Mouse (Mus musculus) kidney, adult 9 months (tissue): ENCODE measurements at regions not wholly inside any gene's neighbourhood (a gene's known extent, or its start where the extent isn't known, plus 50 kb on each side); places are given as distances from the start of the nearest gene placed in this dataset.

Source experiments
- DNase-seq: peaks from one replicate; pipeline ENCODE4 v3.0.0; 2022

DNA sequence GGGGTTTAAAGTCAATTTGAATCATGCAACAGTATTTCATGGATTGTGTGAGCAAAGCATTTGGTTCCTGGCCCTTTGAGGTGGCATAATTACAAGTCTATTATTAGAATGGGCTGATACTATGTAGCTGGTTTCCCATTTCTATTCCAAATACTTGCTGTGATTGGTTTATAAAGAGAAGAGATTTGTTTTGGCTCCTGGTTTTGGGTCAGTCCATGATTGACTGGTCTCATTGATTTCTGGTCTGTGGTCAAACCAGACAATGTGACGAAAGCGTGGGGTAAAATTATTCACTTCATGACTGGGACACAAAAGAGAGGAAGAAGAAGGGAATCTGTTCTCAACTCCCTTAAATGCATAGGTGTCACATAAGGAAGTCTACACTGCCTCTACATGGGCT lies 147.0 kb upstream of the Dlgap1 start:
- no peak for DNase-seq

- peak; percentile 9 for DNase-seq
Measured at GRCm38 (mm10) chr17:69822921-69823320, 146.0 kb upstream of the Dlgap1 start.

- no peak for DNase-seq
Measured at GRCm38 (mm10) chr17:69841308-69841707, 127.6 kb upstream of the Dlgap1 start.

DNA sequence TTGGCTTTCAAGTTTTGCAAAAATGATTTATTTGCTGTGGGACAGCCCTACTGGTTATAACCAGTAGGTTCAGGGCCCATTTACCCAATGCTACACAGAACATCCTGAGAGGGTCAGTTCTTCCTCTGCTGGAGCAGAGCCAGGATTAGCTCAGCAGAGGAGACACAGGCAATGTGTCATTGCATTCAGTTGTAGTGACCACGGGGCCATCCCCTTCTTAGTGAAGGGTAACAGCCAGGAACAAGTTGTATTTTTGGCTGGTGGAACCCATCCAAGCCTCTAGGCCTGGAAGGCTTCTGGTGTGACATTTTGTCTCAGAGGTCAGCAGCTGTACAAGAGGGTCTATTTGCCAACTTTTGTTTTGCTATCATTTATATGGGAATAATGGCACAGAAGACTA lies 120.6 kb upstream of the Dlgap1 start:
- DNase-seq: no peak

- no peak for DNase-seq
Measured at GRCm38 (mm10) chr17:69850075-69850474, 118.8 kb upstream of the Dlgap1 start.

GRCm38 (mm10) chr17:69879958-69880357 lies 88.9 kb upstream of the Dlgap1 start:
- peak; percentile 1 for DNase-seq

DNA sequence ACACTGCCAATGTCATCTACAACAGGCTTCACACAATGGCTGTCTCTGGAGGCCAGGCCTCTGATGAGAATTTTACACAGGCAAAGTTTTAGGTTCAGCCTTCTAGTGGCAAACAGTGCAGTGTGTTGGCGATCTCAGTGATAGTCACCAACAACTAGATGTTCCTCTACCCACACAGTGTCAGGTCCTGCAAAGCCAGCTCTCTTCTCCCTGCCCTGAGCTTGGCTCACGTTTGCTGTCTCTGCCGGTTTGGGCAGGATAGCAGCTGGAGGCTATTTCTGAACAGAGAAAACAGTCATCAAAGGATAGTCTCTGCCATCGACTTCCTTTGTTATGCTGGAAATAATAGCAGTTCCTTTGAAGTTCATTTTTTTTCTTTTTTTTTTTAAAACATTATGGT lies 74.9 kb upstream of the Dlgap1 start:
- no peak for DNase-seq
